Mouse (Mus musculus) layer of hippocampus, adult 8-10 months (tissue): ENCODE measurements around the gene Srrm4. TPM values are rescaled to one million over a fixed set of nuclear protein-coding genes. Genes with fewer than 3 reads are reported as not detected.
A peak's percentile ranks its signal among the peaks of the same experiment; 100 is the strongest.

ENCODE experiments used
- DNase-seq, 2 experiments: peaks; one replicate each; pipeline ENCODE4 v3.0.0; 2022; ENCODE audit warnings: low spot score in 2 of 2
- total RNA-seq, 4 experiments: library from RNA; stranded (reverse); gene quantifications; 2 replicates each; pipeline ENCODE4 v1.2.4; 2022

The Srrm4 gene
- total RNA-seq, 4 experiments from 2014 or later: 24.5 to 35.9 (median 29.7) TPM

DNA sequence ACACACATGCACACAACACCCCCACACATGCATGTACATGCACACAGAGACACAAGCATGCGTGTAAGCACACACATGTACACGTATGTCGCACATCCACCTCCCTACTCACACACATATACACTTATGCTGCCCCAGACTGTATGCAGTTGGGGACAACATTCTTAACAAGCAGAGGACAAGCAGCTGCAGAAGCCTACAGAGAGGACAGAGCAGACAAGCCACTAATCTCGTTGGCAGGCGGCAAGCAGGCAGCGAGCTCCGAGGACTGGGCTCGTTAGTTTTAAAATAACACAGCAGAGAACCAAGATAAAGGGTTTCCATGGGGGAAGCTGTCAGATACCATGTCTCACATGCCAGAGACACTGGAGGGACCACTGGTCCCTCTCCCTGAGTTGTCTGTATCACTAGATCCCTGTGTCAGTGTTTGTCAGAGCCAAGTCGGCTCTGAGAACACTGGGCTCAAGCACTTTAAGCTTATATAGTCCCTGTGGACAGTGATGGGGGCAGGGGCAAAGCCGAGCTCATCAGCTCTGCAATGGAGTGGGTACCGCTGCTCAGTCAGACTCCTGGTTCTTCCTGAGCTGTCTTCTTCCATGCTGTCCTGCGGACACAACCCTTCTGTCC is 99.7 kb downstream of the Srrm4 start:
- no peak for DNase-seq

DNA sequence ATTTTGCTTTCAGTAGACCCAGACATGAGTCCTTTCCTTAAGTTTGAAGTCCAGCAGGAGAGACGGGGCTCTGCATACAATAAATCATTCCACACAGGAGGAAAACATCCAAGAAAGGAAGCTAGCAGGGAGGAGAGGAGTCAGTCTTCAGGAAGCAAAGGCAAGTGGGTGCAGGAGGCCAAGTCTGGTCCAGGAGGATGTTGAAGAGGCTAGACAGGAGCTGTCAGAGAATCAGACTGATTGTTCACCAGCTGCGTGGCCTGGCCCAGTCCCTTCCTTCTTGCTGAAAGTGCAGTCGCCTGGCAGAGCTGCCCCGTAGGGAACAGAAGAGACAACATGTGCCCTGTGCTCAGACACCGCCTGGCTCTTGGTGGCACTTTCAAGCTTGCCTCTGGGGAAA is 100.8 kb downstream of the Srrm4 start:
- DNase-seq: no peak

- DNase-seq: no peak
These were observed 102.0 kb downstream of the Srrm4 start for GRCm38 (mm10) chr5:116489621-116490020.

DNA sequence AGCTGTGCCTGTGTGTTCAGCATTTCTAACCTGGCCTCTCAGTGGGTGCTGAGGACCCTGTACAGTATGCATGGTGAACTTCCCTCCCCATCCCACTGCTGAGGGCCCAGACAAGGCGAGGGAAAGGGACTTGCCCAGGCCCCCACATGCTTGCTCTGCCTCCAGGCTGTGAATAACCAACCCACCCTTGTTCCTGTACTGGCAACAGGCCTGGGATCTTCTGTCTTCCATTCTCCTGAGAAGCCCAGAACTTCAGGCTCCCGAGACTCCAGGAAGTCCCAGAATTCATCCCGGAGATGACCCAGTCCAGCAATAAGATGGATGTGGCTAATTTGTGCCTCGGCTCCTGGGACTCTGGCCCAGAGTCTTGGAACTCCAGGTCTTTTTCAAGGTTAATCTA is 105.5 kb downstream of the Srrm4 start:
- DNase-seq: no peak

GRCm38 (mm10) chr5:116485069-116485468 is 106.5 kb downstream of the Srrm4 start:
- DNase-seq: no peak

GRCm38 (mm10) chr5:116484236-116484635 is 107.4 kb downstream of the Srrm4 start:
- DNase-seq: no peak

DNA sequence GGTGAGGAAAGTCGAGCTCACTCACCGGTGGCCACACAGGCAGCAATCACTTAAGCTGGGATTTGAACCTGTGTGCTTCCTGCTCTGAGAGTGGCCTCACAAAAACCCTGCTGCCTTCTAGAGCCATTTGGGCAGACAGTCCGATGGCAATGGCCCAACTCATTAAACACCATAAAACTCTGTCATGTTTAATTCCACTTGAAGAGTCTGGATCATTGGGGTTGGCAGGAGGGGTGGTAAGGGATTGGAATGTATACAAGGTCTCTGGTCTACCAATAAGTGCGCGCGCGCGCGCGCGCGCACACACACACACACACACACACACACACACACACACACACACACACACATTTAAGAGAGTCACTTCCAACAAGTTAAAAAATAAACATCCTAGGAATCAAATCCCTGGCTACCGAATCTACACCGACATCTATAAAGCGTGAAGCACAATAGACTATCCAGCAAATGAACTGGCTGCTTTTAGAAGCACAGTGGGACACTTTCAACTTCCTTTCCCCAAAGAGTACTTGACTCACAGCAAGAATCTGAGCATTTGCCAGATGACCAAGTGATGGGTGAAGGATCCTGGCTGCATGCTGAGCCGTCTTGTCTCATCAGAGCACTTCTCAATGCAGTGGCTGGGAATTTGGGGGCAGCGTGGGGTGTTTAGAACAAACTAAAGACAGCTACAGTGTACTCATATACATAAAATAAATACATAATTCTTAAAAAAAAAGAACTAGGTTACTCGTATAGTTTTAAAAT is 112.8 kb downstream of the Srrm4 start:
- no peak for DNase-seq

GRCm38 (mm10) chr5:116476006-116476405 is 115.6 kb downstream of the Srrm4 start:
- DNase-seq: no peak

- DNase-seq: no peak
These were observed 130.1 kb downstream of the Srrm4 start for GRCm38 (mm10) chr5:116461354-116462042.

DNA sequence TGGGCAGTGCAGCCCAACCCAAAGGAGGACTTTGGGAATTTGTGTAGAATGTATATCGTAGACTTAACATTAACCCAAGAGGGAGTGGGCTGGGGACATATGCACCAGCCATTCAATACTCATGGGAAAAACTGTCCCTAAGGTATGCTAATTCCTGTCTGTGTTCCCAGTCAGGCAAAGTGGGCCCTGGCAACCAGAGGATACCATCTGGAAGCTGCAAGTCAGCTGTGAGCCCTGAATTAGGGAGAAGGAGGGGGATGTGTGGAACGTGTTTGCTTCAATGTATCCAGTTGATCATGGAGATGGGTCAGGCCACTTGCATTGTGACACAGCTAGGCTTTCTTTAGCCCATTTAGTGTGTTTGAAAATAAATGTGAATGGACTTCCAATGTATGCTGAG is 131.6 kb downstream of the Srrm4 start:
- DNase-seq: peak; percentile 37 to 48

DNA sequence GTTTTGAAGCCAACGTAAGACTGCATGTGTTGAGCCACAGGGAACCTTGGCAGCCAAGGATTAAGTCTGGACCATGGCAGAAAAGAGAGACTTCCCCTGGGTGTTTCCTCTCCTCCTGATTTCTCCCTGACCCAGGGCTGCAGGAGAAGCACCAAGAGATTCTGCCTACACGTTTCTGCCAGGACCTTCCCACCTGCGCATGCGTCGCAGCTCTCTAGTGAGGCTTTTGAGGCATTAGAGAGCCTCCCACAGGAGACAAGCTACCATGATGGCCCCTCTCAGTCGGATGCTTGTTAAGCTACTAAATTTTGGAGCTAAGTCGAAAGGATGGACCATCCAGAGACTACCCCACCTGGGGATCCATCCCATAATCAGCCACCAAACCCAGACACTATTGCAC is 133.8 kb downstream of the Srrm4 start:
- DNase-seq: no peak

GRCm38 (mm10) chr5:116456796-116457515 is 134.7 kb downstream of the Srrm4 start:
- no peak for DNase-seq

GRCm38 (mm10) chr5:116453401-116453851 is 138.2 kb downstream of the Srrm4 start:
- peak in 1 of 2 experiments; percentile 30 for DNase-seq

DNA sequence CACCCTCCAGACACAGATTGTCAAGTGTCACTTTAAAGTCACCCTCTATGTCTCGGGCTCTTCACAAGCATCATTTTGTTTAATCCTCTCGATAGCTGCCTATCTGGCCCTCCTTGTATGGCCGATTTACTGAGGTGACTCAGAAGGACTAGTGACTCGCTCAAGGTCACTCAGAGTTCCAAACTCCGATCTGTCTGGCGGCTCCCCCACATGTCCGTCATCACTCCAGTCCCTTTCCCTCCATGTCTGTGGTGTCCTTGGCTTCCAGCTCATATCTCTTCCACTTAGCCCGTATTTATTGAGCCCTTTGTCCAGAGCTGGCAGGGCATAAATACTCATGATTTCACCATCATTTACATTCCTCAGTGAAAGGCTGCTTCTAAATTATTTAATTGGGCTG is 140.7 kb downstream of the Srrm4 start:
- no peak for DNase-seq

GRCm38 (mm10) chr5:116449522-116450225 is 141.9 kb downstream of the Srrm4 start:
- DNase-seq: no peak

DNA sequence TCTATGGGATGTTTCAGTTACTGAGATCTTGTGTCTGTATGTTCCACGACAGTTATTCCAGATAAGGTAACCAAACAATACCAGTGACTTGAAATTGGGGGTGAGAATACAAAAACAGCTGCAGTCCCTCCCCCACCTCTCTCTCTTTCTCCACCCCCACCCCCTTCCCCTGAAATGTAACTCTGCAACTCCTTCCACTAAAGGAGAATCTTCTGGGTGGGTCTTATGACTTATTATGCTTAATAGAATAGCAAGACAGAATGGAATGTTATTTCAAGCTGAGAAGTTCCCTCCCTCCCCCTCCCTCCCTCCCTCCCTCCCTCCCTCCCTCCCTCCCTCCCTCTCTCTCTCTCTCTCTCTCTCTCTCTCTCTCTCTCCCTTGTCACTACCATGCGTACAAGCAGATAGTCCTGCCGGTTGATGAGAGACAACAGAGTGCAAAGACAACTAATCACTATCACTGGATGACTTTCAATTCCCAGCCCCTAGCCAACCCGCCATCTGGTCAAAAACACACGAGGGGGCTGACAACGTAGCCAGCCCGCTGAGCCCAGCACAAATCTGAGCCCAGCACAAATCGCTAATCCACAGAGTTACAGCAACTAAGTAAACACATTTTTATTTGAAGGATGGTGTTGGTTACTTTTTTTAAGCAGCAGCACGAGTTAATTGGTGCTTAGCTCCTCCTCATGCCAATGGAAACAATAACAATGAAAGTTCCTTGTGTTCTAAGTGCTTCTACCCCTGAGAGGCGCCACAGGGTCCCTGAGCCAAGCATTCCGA is 143.0 kb downstream of the Srrm4 start:
- DNase-seq: peak in 1 of 2 experiments; percentile 46

GRCm38 (mm10) chr5:116447821-116448350 is 143.7 kb downstream of the Srrm4 start:
- DNase-seq: no peak

- peak in 1 of 2 experiments; percentile 29 for DNase-seq
These were observed 145.1 kb downstream of the Srrm4 start for GRCm38 (mm10) chr5:116446552-116446951.

DNA sequence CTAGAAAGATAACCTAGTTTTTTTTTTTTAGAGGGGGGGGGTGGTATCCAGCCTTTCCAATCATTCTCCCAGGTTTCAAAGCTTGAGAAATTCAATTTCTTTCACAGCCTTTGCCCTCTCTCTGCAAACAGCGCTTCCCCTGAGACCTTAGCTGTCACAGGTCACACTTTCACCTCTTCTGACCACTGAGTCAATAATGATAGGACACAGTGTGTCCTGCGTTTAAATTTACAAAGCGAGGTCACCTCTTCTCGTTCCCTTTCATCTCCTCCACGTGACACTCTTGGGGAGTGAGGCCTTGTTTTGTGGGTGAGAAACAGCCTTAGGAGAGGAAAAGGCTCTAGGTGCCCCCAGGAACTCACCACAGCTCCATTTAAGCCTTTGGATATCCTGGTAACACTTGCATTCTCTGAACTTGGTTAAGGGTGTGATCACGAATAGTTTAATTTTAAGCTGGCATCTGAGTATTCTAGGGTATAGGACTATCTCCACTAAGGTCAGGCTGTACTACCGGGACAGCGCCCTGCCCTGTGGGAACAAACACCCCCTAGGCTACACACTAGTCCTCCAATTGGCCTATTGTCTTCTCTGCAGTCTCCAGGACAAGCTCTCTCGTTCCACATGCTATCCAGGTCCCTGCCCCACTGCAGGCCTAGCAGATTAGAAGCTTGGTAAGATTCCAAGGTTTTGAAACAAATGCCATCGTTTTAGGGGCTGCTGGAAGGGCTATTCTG is 145.8 kb downstream of the Srrm4 start:
- DNase-seq: no peak
